Mouse (Mus musculus) kidney, adult 2 months (tissue): ENCODE results near the gene Vps45. TPM values are rescaled to one million over a fixed set of nuclear protein-coding genes. Genes with fewer than 3 reads are reported as not detected.
A peak's percentile ranks its signal among the peaks of the same experiment; 100 is the strongest.

Experiments used
- DNase-seq: peaks from one replicate; pipeline ENCODE4 v3.0.0; 2021
- H3K27ac ChIP-seq: fragments of 200-500 bp; 2 replicates; pipeline ENCODE4 v1.5.1; 2012; ENCODE audit warnings: low read depth, low read length, control low read depth, inconsistent platforms; ENCODE audit not compliant: insufficient read depth
- H3K27me3 ChIP-seq: fragments of 200-500 bp; replicated peaks from 2 replicates; pipeline ENCODE4 v1.6.1; 2012; ENCODE audit warnings: mild to moderate bottlenecking, moderate library complexity, low read length, inconsistent platforms; ENCODE audit not compliant: control insufficient read depth, insufficient read depth
- H3K36me3 ChIP-seq: fragments of 200-500 bp; 2 replicates; pipeline ENCODE4 v1.6.1; 2012; ENCODE audit warnings: mild to moderate bottlenecking, moderate library complexity, low read length, inconsistent platforms; ENCODE audit not compliant: control insufficient read depth, insufficient read depth
- H3K4me1 ChIP-seq: fragments of 200-500 bp; 2 replicates; pipeline ENCODE4 v1.6.1; 2011; ENCODE audit warnings: low read length; ENCODE audit not compliant: control insufficient read depth, insufficient read depth
- H3K4me3 ChIP-seq: fragments of 200-500 bp; 2 replicates; pipeline ENCODE4 v1.5.1; 2011; ENCODE audit warnings: mild to moderate bottlenecking, low read depth, low read length, control low read depth; ENCODE audit not compliant: insufficient read depth
- CTCF ChIP-seq: fragments of 200-500 bp; conservative IDR thresholded peaks from 2 replicates; pipeline ENCODE4 v1.5.1; 2011; ENCODE audit warnings: low read depth, mild to moderate bottlenecking, control low read depth, low read length, moderate library complexity, mixed read lengths; ENCODE audit not compliant: insufficient read depth, insufficient read length
- POLR2A ChIP-seq: fragments of 200-500 bp; IDR thresholded peaks from one replicate; pipeline ENCODE4 v1.6.1; 2011; ENCODE audit warnings: low read depth, low read length, control low read depth
- WGBS: fragments of 180-500 bp; shearing (Covaris S2); methylation state at CpG from one replicate; pipeline ENCODE4 v1.1.7; 2018; 5-methylcytosine and 5-hydroxymethylcytosine counted together
- polyA plus RNA-seq: library from polyadenylated mRNA; depleted of rRNA; stranded (reverse); fragments of >200 nt; gene quantifications from 2 replicates; pipeline ENCODE4 v1.2.3, GENCODE M21; 2012

The Vps45 gene
- polyA plus RNA-seq, 1 experiment = 7.9 TPM

DNA sequence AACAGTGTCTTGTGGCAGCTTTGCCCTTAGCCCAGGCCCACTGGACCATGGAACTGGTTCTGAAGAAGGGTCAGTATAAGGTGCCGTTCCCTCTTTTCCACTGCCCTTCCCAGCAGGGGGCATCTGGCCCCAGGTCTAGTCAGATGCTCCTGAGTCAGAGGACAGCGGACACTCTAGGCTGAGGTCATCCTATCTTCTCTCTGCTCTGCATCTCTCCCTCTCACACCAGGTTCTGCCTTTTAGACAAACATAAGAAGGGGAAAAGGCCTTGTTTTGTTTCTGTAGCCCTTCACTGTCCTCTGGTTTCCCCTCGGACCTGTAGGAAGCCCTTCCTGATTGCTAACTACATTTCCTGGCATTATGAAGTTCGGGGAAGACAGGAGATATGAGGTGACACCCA lies 64.4 kb downstream of the Vps45 start:
- Histone ChIP-seq H3K27me3 (no peaks in the 10 kb centered on the region), H3K4me1 (no peaks in the 10 kb centered on the region), H3K27ac (peak overlapping the region; percentile 90), H3K36me3 (no peaks in the 10 kb centered on the region; the same call in 1 of the 2 replicates), H3K4me3 (peak overlapping the region; percentile 48)
- peak; percentile 69 for DNase-seq
- TF ChIP-seq CTCF (peak; percentile 35; the same call in 1 of the 2 replicates), POLR2A (no peak)
- 37% methylated on average over 4 of the region's 4 CpGs for WGBS

DNA sequence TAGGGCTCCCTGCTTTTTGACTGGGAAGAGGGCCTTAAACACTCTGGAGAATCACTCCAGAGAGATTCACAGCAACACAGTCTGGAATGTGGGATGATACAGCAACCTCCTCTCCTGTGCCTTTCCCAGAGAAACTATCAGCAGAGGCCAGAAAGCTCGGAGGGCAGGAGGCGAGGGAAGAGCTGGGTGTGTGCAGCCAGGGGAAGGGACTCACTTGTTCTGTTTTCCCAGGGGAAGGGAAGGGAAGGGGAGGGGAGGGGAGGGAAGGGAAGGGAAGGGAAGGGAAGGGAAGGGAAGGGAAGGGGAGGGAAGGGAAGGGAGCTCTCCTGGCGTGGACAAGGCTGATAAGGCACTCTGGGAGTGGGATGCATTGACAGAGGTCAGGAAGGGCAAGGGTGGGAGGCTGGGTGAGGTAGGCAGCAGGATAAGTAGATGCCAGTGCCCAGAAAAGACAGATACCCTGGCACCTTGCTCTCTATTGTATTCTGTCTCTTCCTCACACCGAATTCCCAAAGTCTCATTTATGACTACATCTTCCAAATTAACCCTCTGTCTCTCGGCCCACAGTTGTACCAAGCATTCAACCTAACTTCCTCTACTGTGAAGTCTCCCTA lies 65.2 kb downstream of the Vps45 start:
- no peak for TF ChIP-seq POLR2A
- TF ChIP-seq CTCF = no peak
- peak; percentile 57 for DNase-seq
- WGBS = 62% methylated on average over 5 of the region's 5 CpGs
- Histone ChIP-seq H3K36me3 (no peaks in the 10 kb centered on the region; the same call in 1 of the 2 replicates), H3K4me3 (no peak overlapping the region), H3K27me3 (no peaks in the 10 kb centered on the region), H3K27ac (peak overlapping the region; percentile 90), H3K4me1 (no peaks in the 10 kb centered on the region)

DNA sequence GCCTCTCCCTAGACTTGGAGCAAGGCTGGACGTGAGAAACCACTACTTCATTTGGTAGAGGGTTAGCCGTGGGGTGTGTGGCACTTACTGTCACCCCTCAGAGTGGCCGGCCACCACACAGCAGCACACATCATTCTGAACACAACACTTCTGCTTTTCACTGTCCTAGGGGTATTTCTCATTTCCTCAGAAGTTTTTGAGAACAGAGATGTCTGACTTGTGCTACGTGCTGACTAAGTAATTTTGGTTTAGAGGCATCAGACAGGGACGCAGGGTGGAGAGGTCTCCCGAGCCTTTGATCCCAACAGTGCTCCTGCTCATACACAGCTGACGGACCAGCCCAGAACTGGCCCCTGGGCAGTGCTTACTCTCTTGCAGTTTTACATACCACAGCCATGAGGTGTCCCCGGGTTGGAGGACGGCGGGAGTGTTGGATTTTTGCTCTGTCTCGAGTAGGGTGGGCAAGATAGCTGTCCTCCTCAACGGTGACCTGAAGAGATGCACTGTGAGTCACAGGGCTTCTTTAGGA lies 67.8 kb downstream of the Vps45 start:
- Histone ChIP-seq H3K4me3 (no peak overlapping the region), H3K27ac (no peak overlapping the region), H3K36me3 (no peaks in the 10 kb centered on the region; the same call in 1 of the 2 replicates), H3K4me1 (no peaks in the 10 kb centered on the region), H3K27me3 (no peaks in the 10 kb centered on the region)
- TF ChIP-seq CTCF = no peak
- TF ChIP-seq POLR2A = no peak
- DNase-seq = peak; percentile 20
- WGBS = 77% methylated on average over 12 of the region's 12 CpGs

DNA sequence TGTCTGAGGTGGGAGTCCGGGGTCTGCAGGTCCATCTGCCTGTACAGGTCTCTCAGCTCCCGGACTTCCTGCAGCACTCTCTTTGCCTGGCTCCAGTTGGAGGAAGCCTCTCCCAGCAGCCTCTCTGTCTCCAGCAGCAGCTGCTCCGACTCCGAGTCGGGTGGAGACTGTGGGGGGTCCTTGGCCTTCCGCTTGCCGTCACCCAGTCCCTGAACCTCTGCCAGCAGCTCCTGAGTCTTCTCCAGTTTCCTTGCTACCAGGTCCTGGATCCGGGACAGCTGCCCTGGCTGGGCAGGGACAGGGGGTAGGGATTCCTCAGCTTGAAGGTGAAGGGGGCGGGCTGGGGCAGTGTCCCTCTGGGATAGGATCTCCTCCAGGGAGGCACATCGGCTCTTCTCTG lies 69.3 kb downstream of the Vps45 start:
- DNase-seq = peak; percentile 76
- Histone ChIP-seq H3K27ac (no peak overlapping the region), H3K4me1 (peaks cover 3% of the 10 kb centered on the region; the same call in 1 of the 2 replicates), H3K36me3 (no peaks in the 10 kb centered on the region; the same call in 1 of the 2 replicates), H3K4me3 (no peak overlapping the region), H3K27me3 (no peaks in the 10 kb centered on the region)
- no peak for TF ChIP-seq POLR2A
- no peak for TF ChIP-seq CTCF
- 44% methylated on average over 10 of the region's 10 CpGs for WGBS

DNA sequence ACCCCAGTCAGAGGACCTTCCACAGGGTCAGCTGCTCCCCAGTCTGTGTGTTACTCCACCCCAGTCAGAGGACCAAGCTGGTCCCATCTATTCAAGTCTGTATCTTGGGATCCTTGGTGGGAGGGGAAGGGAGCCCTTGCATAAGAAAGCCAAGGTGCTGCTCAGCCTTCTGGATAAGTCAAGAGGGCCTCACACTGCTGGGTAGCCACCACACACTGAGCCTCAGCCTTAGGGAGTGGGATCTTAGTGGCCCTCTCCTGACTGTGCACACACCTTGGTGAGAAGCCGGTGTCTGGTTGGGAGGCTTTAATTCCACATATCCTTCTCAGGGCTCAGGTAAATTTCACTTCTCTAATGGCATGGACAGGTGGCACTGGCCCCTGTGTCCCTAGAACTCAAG lies 70.1 kb downstream of the Vps45 start:
- TF ChIP-seq CTCF = no peak
- no peak for TF ChIP-seq POLR2A
- no peak overlapping the region for H3K27ac ChIP-seq
- no peak overlapping the region for H3K4me3 ChIP-seq
- WGBS = 95% methylated on average over 1 of the region's 1 CpGs
- H3K36me3 ChIP-seq = no peaks in the 10 kb centered on the region; the same call in 1 of the 2 replicates
- H3K4me1 ChIP-seq = peaks cover 3% of the 10 kb centered on the region; the same call in 1 of the 2 replicates
- no peak for DNase-seq
- H3K27me3 ChIP-seq = no peaks in the 10 kb centered on the region

DNA sequence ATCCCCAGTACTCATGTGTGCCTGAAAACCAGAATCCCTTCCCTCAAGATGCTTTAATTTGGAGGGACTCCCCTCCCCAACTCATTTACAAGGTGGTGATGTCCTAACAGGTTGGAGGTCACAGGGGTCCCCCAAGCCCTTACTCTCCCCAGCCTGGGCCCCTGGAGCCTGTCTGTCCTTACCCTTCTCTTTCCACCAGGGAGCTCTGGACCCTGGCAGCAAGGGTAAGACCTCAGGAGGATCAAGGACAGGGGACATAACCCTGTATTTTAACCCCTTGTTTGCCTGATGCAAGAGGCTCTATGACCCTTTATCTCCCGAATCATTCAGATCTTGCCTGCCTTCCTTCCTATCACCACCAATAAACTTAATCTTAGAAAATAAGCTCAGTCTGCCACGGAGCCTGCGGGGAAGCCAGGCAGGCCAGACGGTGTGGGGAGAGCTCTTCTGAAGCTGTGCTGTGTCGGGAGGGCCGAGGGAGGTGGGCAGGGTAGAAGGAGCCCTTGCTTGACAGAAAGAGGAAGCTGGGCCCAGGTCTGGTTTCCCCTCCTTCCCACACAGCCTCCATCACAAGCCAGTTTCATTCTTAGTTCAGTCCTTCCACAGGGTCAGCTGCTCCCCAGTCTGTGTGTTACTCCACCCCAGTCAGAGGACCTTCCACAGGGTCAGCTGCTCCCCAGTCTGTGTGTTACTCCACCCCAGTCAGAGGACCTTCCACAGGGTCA lies 70.7 kb downstream of the Vps45 start:
- Histone ChIP-seq H3K4me3 (no peak overlapping the region), H3K36me3 (no peaks in the 10 kb centered on the region; the same call in 1 of the 2 replicates), H3K4me1 (peaks cover 3% of the 10 kb centered on the region; the same call in 1 of the 2 replicates), H3K27me3 (no peaks in the 10 kb centered on the region), H3K27ac (no peak overlapping the region)
- no peak for TF ChIP-seq CTCF
- no peak for TF ChIP-seq POLR2A
- 79% methylated on average over 6 of the region's 6 CpGs for WGBS
- DNase-seq = peak; percentile 28

DNA sequence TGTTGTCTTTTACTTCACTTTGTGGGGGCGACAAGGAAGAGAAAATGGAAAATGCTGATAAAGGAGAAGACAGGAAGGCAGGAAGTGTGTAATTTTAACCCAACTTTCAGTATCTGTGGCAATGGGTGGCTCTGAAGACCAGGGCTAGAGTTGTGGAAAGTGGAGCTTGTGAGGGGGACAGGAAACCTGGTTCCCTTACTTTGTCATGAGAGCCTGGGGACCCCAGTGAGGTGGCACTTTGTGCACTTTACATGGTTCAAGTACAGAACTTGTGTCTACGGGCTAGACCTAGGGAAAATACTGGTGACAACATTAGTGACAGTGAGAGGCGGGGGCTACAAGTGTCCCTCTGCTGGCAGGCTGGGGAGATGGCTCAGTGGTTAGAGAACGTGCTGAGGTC lies 71.3 kb downstream of the Vps45 start:
- no peak for DNase-seq
- WGBS = 84% methylated on average over 4 of the region's 4 CpGs
- Histone ChIP-seq H3K36me3 (no peaks in the 10 kb centered on the region; the same call in 1 of the 2 replicates), H3K4me3 (no peak overlapping the region), H3K27ac (no peak overlapping the region; the same call in 1 of the 2 replicates), H3K4me1 (peaks cover 3% of the 10 kb centered on the region; the same call in 1 of the 2 replicates), H3K27me3 (no peaks in the 10 kb centered on the region)
- TF ChIP-seq CTCF = no peak
